Mouse (Mus musculus) ES-E14 (cell line): ENCODE measurements around the gene Pkn3.

Experiments used
- MAFK ChIP-seq: IDR thresholded peaks from 2 replicates; pipeline ENCODE4 v1.6.1; 2014; ENCODE audit warnings: mild to moderate bottlenecking, low read depth, low read length, inconsistent platforms; ENCODE audit not compliant: insufficient read depth
- ZNF384 ChIP-seq: IDR thresholded peaks from 2 replicates; pipeline ENCODE4 v1.6.1; 2012; ENCODE audit warnings: low read depth, low read length, inconsistent platforms

DNA sequence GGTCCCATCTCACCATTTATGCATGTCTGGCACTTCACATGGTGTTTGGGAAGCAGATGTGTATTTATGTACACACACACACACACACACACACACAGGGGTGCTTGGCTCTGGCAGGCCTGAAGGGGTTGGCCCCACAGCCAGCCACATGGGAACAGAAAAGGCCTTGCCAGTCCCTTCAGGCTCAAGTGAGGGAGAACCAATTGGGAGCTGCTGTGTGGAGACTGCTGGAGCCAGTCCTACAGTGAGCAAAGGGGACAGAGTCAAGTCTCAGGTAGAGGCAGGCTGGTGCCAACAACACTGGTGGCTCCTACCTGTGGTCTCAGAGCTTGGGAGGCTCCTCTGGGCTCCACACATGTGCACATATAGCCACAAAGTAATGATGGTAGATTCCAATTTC lies 37.8 kb upstream of the Pkn3 start:
- no peak for TF ChIP-seq ZNF384
- TF ChIP-seq MAFK: no peak
